Mouse (Mus musculus) kidney, adult 2 months (tissue): ENCODE results near the gene Srsf1.

Source experiments
- CTCF ChIP-seq: fragments of 200-500 bp; conservative IDR thresholded peaks from 2 replicates; pipeline ENCODE4 v1.5.1; 2011; ENCODE audit warnings: low read depth, mild to moderate bottlenecking, control low read depth, low read length, moderate library complexity, mixed read lengths; ENCODE audit not compliant: insufficient read depth, insufficient read length
- POLR2A ChIP-seq: fragments of 200-500 bp; IDR thresholded peaks from one replicate; pipeline ENCODE4 v1.6.1; 2011; ENCODE audit warnings: low read depth, low read length, control low read depth

GRCm38 (mm10) chr11:88053821-88054220 lies 6.6 kb downstream of the Srsf1 start:
- TF ChIP-seq CTCF (no peak), POLR2A (no peak)
